Mouse (Mus musculus) naive thymus-derived CD4-positive, alpha-beta T cell, adult 5 months (primary cell): Measurements from ENCODE around the gene Bcan. TPM values are rescaled to one million over a fixed set of nuclear protein-coding genes. Genes with fewer than 3 reads are reported as not detected.

ENCODE experiments used
- polyA plus RNA-seq: library from polyadenylated mRNA; unstranded; fragments of 100-300 nt; shearing (Covaris generic); gene quantifications from one replicate; pipeline ENCODE4 v1.2.1, GENCODE M21; 2017

Gene Bcan
- not detected for polyA plus RNA-seq

GRCm38 (mm10) chr3:88000181-88000580 is at the start of gene Bcan:
Gene Bcan, minus strand, starts transcription at chr3:88000230.

GRCm38 (mm10) chr3:88042661-88043421 is 42.8 kb upstream of the Bcan start, which contains the start of gene Gpatch4:
Gene Gpatch4, plus strand, starts transcription at chr3:88043108.

GRCm38 (mm10) chr3:88027434-88028186 is 27.6 kb upstream of the Bcan start, which contains the start of gene Hapln2:
Gene Hapln2, minus strand, starts transcription at chr3:88027583.

DNA sequence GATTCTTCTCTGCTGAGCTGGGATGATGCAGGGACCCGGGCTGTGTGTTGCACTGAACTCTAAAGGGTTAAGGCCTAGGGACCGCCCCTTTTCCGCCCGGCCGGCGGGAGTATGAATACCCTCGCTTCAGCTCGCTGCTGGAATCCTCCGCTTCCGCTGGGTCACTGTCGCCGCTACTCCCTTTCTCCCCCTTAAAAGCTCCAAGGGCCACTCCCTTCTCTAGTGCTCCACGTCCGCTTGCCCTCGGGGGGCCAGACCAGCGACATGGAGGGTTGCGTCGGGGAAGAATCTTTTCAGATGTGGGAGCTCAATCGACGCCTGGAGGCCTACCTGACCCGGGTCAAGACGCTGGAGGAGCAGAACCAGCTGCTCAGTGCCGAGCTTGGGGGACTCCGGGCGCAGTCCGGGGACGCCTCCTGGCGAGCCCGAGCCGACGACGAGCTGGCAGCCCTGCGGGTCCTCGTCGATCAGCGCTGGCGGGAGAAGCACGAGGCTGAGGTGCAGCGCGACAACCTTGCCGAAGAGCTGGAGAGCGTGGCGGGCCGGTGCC is 29.0 kb downstream of the Bcan start, which contains the start of gene Nes:
Gene Nes, plus strand, starts transcription at position 140 of the 550 bp plus-strand sequence.

GRCm38 (mm10) chr3:87948378-87949265 is 51.4 kb downstream of the Bcan start, which contains the start of gene Crabp2:
Gene Crabp2, plus strand, starts transcription at chr3:87948666.

Other genes with a start within 250 kb of the Bcan start
- not detected for gene Ntrk1, start 205.1 kb downstream of the Bcan start, polyA plus RNA-seq
- not detected for gene Insrr, start 203.3 kb downstream of the Bcan start, polyA plus RNA-seq
- gene Pear1, start 175.9 kb downstream of the Bcan start, polyA plus RNA-seq: 20.4 TPM
- 585 TPM for gene Sh2d2a, start 153.5 kb downstream of the Bcan start, polyA plus RNA-seq
- gene Prcc, start 114.6 kb downstream of the Bcan start, polyA plus RNA-seq: 19.8 TPM
- gene Hdgf, start 93.9 kb downstream of the Bcan start, polyA plus RNA-seq: 154 TPM
- gene Mrpl24, start 80.7 kb downstream of the Bcan start, polyA plus RNA-seq: 125 TPM
- gene Isg20l2, start 69.9 kb downstream of the Bcan start, polyA plus RNA-seq: 39.1 TPM
- gene Rrnad1, start 69.5 kb downstream of the Bcan start, polyA plus RNA-seq: 20.3 TPM
- gene Crabp2, start 51.6 kb downstream of the Bcan start, polyA plus RNA-seq: not detected
- gene Nes, start 29.2 kb downstream of the Bcan start, polyA plus RNA-seq: 0.10 TPM
- gene Hapln2, start 27.4 kb upstream of the Bcan start, polyA plus RNA-seq: not detected
- 28.3 TPM for gene Gpatch4, start 42.9 kb upstream of the Bcan start, polyA plus RNA-seq
- gene Naxe, start 58.3 kb upstream of the Bcan start, polyA plus RNA-seq: 37.9 TPM
- gene Ttc24, start 78.1 kb upstream of the Bcan start, polyA plus RNA-seq: not detected
- gene Iqgap3, start 81.7 kb upstream of the Bcan start, polyA plus RNA-seq: 0.09 TPM
- gene Mef2d, start 142.1 kb upstream of the Bcan start, polyA plus RNA-seq: 279 TPM